Mouse (Mus musculus): ENCODE results near the gene Cd96. TPM values are rescaled to one million over a fixed set of nuclear protein-coding genes. Genes with fewer than 3 reads are reported as not detected.
"Not testable (repeated sequence)": the region's sequence is repeated elsewhere in the genome, so short reads cannot be mapped to it uniquely, and the experiment has no call there.

Cd96 gene
- polyA plus RNA-seq (2015; fragmentation: Nextera tagmentation; extraction: Ambion mirVana) = 0.09 and 0.21 TPM in 2 replicates

DNA sequence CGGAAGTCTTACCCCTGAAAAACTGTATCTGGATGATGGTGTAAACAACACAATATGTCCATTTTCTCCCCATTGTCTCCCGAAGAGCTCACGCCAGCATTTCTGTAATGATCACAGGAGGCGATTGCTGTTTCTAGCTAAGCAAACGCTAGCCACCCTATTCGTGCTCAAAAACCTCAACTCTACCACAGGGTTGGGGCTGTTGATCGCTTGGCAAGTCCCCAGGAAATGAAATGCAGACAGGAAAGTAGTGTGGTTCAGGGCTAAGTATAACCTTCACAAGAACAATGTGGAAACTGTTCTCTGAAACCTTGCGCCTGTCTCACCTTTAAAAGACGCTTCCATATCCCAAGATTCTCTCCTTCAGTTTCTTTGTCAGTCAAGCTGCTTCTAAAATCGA lies at the start of gene Cd96:
Gene Cd96, minus strand, starts transcription at position 232 of the 400 bp plus-strand sequence.
- Histone ChIP-seq H3K27ac (replicated peaks) (no peak within 1 kb of the TSS), H3K36me3 (no peaks in the 10 kb centered on the region), H3K9me3 (replicated peaks) (no peaks in the 10 kb centered on the region), H3K4me2 (replicated peaks) (no peak within 1 kb of the TSS), H3K4me1 (no peaks in the 10 kb centered on the region), H3K4me3 (replicated peaks) (no peak within 1 kb of the TSS), H3K9ac (no peak within 1 kb of the TSS), H3K27me3 (no peaks in the 10 kb centered on the region)
- no peak for ATAC-seq (ENCODE audit: insufficient number of reproducible peaks, low FRiP score, low TSS enrichment, low read depth)
- WGBS = 64% methylated on average over 10 of the region's 10 CpGs

DNA sequence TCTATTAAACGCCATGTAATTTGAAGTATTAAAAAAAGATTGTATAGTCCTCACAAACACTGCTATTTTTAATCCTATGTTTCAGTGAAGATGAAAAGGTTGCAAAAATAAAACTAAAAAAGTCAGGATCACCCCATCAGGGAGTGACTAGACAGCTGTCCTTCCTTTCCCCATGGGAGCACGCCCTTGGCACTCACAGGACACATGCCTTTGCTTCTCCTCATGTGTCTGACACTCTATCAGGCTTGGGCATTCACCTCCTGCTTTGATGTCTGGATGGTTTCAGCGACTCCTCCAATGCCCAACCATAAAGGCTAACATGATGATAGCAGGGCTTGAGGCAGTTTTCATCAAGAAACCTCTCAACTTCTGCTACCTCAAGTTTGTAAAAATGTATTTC lies 46.9 kb upstream of the Cd96 start:
- Histone ChIP-seq H3K4me3 (replicated peaks) (no peak overlapping the region), H3K4me2 (replicated peaks) (no peak overlapping the region), H3K9ac (no peak overlapping the region), H3K9me3 (replicated peaks) (no peaks in the 10 kb centered on the region; the same call in 1 of the 2 replicates), H3K36me3 (no peaks in the 10 kb centered on the region), H3K27ac (replicated peaks) (no peak overlapping the region), H3K4me1 (no peaks in the 10 kb centered on the region), H3K27me3 (no peaks in the 10 kb centered on the region)
- no peak for ATAC-seq (ENCODE audit: insufficient number of reproducible peaks, low FRiP score, low TSS enrichment, low read depth)
- 68% methylated on average over 3 of the region's 3 CpGs for WGBS

DNA sequence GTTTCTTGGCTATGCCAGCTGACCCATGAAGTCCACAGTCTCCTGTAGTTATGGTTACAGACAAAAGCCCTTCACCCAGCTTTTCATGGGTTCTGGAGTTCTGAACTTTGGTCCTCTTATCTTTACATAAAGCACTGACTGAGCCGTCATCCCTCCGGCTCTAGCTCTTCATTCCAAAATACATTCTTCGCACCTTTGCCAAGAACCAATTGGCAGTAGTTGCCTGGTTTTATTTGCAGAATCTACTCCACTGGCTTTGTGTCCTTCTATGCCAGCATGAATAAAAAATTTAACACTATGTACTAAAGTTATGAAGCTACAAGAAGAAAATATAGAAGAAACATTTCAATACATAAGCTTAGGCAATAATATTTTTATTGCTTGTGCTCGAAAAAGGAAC lies 45.3 kb upstream of the Cd96 start:
- no peaks in the 10 kb centered on the region for H3K4me1 ChIP-seq

DNA sequence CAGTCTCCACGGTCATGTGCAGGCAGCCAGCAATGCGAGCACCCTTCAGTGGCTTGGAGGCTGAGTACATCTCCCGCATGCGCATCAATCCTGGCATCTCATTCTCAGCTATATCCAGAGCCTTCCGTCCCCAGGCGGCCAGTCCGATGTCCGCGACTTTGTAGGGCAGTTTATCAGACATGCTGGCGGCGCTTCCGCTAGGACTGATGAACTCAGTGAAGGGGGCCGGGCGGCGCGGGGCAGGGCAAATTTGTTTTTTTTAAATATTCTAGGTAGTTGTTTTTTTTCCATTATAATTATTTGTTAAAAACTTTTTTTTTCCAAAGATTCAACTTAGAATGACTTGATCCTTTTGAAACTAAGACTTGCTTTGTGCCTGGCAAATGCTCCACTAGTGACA lies 34.8 kb upstream of the Cd96 start, which contains the start of gene Gm4737:
Gene Gm4737, minus strand, starts transcription at position 246 of the 400 bp plus-strand sequence.
- H3K4me3 ChIP-seq (replicated peaks); ATAC-seq (ENCODE audit: insufficient number of reproducible peaks, low FRiP score, low TSS enrichment, low read depth); H3K9me3 ChIP-seq (replicated peaks); H3K4me2 ChIP-seq (replicated peaks); H3K27me3 ChIP-seq; H3K4me1 ChIP-seq; H3K9ac ChIP-seq; H3K36me3 ChIP-seq; H3K27ac ChIP-seq (replicated peaks): not testable (repeated sequence)
- WGBS = 93% methylated on average over 10 of the region's 16 CpGs

More for the DNA sequence above, 45.3 kb upstream of the Cd96 start:
- ATAC-seq (ENCODE audit: insufficient number of reproducible peaks, low FRiP score, low TSS enrichment, low read depth) = no peak
- Histone ChIP-seq H3K27ac (replicated peaks) (no peak overlapping the region), H3K9ac (no peak overlapping the region), H3K4me2 (replicated peaks) (no peak overlapping the region), H3K36me3 (no peaks in the 10 kb centered on the region), H3K4me3 (replicated peaks) (no peak overlapping the region), H3K9me3 (replicated peaks) (no peaks in the 10 kb centered on the region), H3K27me3 (no peaks in the 10 kb centered on the region)
- WGBS = 80% methylated on average over 4 of the region's 4 CpGs

DNA sequence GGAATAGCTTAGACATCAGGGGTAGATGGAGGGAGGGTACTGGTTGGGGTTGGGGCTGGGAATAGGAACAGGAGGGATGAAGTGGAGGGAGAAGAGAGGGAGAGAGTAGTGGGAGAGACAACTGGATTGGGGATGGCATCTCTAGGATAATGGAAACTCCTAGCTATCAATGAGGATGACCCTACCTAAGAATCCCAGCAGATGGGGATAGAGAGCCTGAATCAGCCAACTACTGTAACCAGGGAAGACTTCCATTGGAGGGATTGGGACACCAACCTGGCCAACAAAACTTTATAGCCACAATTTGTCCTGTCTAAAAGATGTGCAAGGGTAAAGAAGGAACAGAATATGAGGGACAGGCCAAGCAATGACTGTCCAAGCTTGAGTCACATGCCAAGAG lies 31.1 kb upstream of the Cd96 start:
- no peaks in the 10 kb centered on the region for H3K4me1 ChIP-seq

DNA sequence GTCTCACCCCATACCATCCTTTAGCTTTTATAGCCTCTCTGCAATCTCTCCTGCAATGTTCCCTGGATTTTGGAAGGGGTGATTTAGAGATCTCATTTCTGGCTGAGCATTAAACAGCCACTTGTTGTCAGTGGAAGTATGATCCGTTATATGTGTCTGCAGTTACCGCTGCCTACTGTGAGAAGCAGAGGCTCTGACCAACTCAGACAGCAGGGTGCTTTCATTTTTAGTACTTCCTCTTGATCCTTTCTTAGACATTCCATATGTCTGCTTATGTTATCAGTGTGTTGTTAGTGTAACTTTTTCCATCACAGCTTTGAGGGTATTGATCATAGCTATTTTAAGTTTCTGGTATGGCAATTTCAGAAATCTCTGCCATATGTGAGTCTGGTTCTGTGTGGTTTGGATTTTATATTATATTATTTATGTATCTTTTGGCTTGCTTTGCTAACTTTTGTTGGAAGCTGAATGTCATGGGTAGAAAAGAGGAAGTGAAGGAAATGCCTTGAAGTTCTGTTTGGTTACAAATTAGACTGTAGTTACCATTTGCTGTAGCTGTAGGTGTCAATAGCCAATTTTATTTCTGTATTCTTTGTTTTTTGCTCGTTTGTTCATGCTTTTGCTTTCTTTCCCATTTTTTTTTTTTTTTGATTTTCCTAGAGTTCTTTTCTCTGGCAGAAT lies 28.8 kb upstream of the Cd96 start:
- 64% methylated on average over 3 of the region's 3 CpGs for WGBS
- Histone ChIP-seq H3K4me1 (no peaks in the 10 kb centered on the region), H3K27ac (replicated peaks) (no peak overlapping the region), H3K4me3 (replicated peaks) (no peak overlapping the region), H3K9ac (no peak overlapping the region), H3K36me3 (no peaks in the 10 kb centered on the region), H3K9me3 (replicated peaks) (no peaks in the 10 kb centered on the region), H3K4me2 (replicated peaks) (no peak overlapping the region), H3K27me3 (no peaks in the 10 kb centered on the region)
- ATAC-seq (ENCODE audit: insufficient number of reproducible peaks, low FRiP score, low TSS enrichment, low read depth) = no peak

More for the DNA sequence above, 31.1 kb upstream of the Cd96 start:
- no peak for ATAC-seq (ENCODE audit: insufficient number of reproducible peaks, low FRiP score, low TSS enrichment, low read depth)
- no peak overlapping the region for H3K4me3 ChIP-seq (replicated peaks)
- no peak overlapping the region for H3K27ac ChIP-seq (replicated peaks)
- H3K36me3 ChIP-seq = no peaks in the 10 kb centered on the region
- no peaks in the 10 kb centered on the region for H3K27me3 ChIP-seq
- no peak overlapping the region for H3K9ac ChIP-seq
- no peaks in the 10 kb centered on the region for H3K9me3 ChIP-seq (replicated peaks)
- H3K4me2 ChIP-seq (replicated peaks) = no peak overlapping the region

DNA sequence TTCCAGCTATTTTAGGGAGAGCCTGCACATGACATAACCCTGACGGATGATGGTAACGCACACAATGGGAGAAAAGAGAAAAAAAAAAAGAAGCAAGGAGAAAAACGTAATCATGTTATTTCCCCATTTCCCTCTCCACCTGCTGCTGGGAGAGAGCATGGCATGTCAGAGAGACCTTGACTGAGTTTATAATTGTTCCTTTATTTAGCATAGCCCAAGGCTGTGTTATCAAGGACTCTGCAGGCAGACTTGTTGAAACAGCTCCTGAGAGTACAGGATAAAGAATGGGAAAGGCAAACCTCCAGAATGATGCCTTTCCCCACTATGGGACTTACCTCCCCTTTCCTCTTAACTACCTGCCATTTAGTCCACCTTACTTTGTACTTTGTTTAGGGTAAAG lies 26.9 kb upstream of the Cd96 start:
- H3K9ac ChIP-seq = no peak overlapping the region
- H3K4me2 ChIP-seq (replicated peaks) = no peak overlapping the region
- no peaks in the 10 kb centered on the region for H3K4me1 ChIP-seq
- no peak overlapping the region for H3K4me3 ChIP-seq (replicated peaks)
- WGBS = 55% methylated on average over 3 of the region's 3 CpGs
- no peak overlapping the region for H3K27ac ChIP-seq (replicated peaks)
- no peaks in the 10 kb centered on the region for H3K27me3 ChIP-seq
- H3K36me3 ChIP-seq = no peaks in the 10 kb centered on the region
- no peaks in the 10 kb centered on the region for H3K9me3 ChIP-seq (replicated peaks)
- ATAC-seq (ENCODE audit: insufficient number of reproducible peaks, low FRiP score, low TSS enrichment, low read depth) = no peak

DNA sequence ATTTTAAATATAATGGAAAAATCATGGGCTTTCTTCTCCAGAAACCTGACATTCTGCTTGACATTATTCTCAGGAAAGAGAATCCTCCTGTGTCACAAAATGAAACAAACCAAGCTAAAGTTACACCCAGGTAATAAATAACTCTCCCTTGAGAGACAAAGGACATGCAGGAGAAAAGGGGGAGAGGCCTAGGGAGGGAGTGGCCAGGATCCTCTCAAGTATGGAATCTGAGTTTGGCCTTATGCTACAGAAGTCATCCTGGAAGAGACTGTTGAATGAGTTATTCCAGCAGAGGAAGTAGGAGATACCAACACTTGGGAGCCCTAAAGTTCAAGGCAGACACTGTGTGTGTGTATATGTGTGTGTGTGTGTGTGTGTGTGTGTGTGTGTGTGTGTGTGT lies 2.2 kb upstream of the Cd96 start:
- Histone ChIP-seq H3K27me3 (no peaks in the 10 kb centered on the region), H3K4me2 (replicated peaks) (no peak overlapping the region), H3K9ac (no peak overlapping the region), H3K4me1 (no peaks in the 10 kb centered on the region), H3K4me3 (replicated peaks) (no peak overlapping the region), H3K27ac (replicated peaks) (no peak overlapping the region), H3K9me3 (replicated peaks) (no peaks in the 10 kb centered on the region), H3K36me3 (no peaks in the 10 kb centered on the region)
- ATAC-seq (ENCODE audit: insufficient number of reproducible peaks, low FRiP score, low TSS enrichment, low read depth) = no peak

DNA sequence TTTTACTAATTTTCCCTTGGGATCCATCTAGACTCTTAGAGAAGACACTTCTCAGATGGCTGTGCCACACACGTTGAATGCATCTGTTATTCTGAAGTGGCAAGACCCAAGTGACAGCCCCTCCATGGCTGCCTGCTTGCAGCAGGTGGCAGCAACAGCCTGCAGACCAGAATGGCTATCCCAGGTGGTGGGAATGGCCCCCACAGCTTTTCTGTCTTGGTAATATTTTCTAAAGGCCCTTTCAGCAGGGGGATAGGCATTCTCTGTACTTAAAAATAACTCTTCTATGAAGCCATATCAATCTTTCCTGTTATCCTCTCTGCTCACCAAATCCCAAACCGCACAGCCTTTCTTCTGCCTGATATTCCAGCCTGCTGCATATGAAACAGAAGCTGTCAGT lies 1.4 kb upstream of the Cd96 start:
- Histone ChIP-seq H3K27ac (replicated peaks) (no peak overlapping the region), H3K9me3 (replicated peaks) (no peaks in the 10 kb centered on the region), H3K36me3 (no peaks in the 10 kb centered on the region), H3K4me2 (replicated peaks) (no peak overlapping the region), H3K27me3 (no peaks in the 10 kb centered on the region), H3K9ac (no peak overlapping the region), H3K4me1 (no peaks in the 10 kb centered on the region), H3K4me3 (replicated peaks) (no peak overlapping the region)
- 52% methylated on average over 2 of the region's 2 CpGs for WGBS
- ATAC-seq (ENCODE audit: insufficient number of reproducible peaks, low FRiP score, low TSS enrichment, low read depth) = no peak

DNA sequence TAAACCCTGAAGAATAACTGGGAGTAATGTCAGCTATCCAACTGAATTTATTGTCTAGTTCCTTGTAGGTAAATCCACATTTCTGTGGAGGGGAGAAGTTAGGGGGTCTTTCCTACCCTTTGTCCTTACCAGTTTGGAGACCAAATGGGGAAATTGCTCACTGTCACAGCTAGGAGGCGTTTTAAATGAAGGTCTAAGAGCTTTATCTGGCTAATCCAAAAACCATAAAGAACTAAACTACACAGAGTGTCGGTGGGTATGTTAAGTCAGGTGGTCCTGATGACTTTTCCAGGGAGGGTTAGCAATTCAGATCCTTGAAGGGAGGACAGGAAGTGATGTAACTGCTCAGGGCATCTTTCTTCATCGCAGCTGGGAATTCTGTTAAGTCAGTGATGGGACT lies 556 bp upstream of the Cd96 start:
- WGBS = 69% methylated on average over 3 of the region's 3 CpGs

DNA sequence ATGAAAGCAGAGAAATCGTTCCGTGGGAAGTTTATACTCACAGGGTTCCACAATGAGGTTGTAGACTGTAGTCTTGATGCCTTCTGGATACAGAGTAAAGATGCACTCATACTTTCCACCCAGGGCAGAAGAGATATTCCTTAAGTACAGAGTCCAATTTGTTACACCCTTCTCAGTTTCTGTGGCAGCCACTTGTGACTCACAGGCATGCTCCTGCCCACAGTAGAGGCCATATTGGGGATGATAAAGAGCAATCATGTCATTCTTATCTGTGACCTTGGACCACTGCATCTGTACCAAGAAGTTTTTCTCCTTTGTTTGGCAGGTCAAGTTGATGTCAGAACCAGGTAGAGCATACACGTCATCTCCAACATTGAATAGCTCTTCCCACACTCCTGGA lies 2.4 kb downstream of the Cd96 start:
- no peak overlapping the region for H3K4me3 ChIP-seq (replicated peaks)
- H3K27me3 ChIP-seq = no peaks in the 10 kb centered on the region
- H3K4me2 ChIP-seq (replicated peaks) = no peak overlapping the region
- no peak for ATAC-seq (ENCODE audit: insufficient number of reproducible peaks, low FRiP score, low TSS enrichment, low read depth)
- H3K9ac ChIP-seq = no peak overlapping the region
- 88% methylated on average over 3 of the region's 3 CpGs for WGBS
- no peaks in the 10 kb centered on the region for H3K9me3 ChIP-seq (replicated peaks)
- no peaks in the 10 kb centered on the region for H3K36me3 ChIP-seq
- H3K27ac ChIP-seq (replicated peaks) = no peak overlapping the region
- H3K4me1 ChIP-seq = no peaks in the 10 kb centered on the region

More for the DNA sequence above, 556 bp upstream of the Cd96 start:
- no peak for ATAC-seq (ENCODE audit: insufficient number of reproducible peaks, low FRiP score, low TSS enrichment, low read depth)
- H3K4me3 ChIP-seq (replicated peaks) = no peak overlapping the region
- no peak overlapping the region for H3K4me2 ChIP-seq (replicated peaks)
- H3K27ac ChIP-seq (replicated peaks) = no peak overlapping the region
- no peaks in the 10 kb centered on the region for H3K4me1 ChIP-seq
- no peaks in the 10 kb centered on the region for H3K9me3 ChIP-seq (replicated peaks)
- no peak overlapping the region for H3K9ac ChIP-seq
- no peaks in the 10 kb centered on the region for H3K36me3 ChIP-seq
- no peaks in the 10 kb centered on the region for H3K27me3 ChIP-seq

DNA sequence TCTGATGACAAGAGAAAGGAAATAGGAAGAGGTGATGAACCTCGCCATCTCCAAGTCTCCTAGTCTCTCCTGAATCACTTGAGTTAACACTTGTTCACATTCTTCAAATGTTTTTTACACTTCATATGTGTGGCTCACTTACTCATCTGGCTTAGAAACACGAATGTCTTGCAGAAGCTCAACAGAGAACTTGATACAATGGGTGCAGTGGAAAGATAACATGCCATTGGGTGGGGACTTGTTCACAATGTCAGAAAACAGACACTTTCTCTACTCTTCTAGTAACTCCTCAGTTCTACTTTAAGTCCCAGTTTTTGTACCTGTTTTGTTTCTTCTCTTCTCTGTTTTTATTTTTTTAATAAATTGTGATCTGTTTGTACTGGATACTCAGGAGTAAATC lies 5.3 kb downstream of the Cd96 start:
- Histone ChIP-seq H3K27me3 (no peaks in the 10 kb centered on the region), H3K4me1 (no peaks in the 10 kb centered on the region), H3K4me3 (replicated peaks) (no peak overlapping the region), H3K4me2 (replicated peaks) (no peak overlapping the region), H3K9me3 (replicated peaks) (no peaks in the 10 kb centered on the region), H3K27ac (replicated peaks) (no peak overlapping the region), H3K36me3 (no peaks in the 10 kb centered on the region), H3K9ac (no peak overlapping the region)
- ATAC-seq (ENCODE audit: insufficient number of reproducible peaks, low FRiP score, low TSS enrichment, low read depth) = no peak
- WGBS = 60% methylated on average over 2 of the region's 2 CpGs

Measured in embryonic facial prominence, embryonic 15.5 days (tissue).